16 mouse cellular contexts compared by ENCODE assay signal in the genomic region with DNA sequence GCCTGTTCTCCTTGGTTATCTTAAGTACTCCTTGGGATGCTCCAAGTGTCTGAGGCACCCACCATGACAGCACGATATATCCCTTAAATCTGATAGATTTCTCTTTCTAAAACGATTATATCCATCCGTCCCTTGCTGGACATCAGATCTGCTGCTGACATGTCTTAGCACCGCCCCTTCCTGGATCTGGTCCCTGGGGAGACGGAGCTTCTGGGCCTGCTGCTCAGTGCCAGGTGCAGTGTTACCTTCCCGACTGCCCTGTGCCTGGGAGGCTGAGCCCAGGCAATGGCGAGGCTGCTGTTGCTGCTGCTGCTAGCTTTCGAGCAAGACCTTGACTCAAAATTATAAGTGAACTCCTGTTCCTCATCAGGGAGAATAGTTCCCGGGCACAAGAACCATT.
DNase-seq lines count a peak whose midpoint lies in the region; ATAC-seq and TF ChIP-seq lines count a peak whose summit lies in the region.
"Had no signal": no experiment of that assay in that cellular context is flagged by ENCODE, and none has a peak within 500 bp of the region (broad histone marks: within the 10 kb centered on the region; RNA-seq: fewer than 3 reads in every experiment).

No protein-coding gene starts in this region.

- no peaks in the 10 kb centered on the region; the same call in 1 of the 2 replicates for H3K36me3 ChIP-seq in kidney, adult 2 months (ENCODE audit: control insufficient read depth, insufficient read depth, low read length)
- H3K36me3 ChIP-seq in lung, embryonic 14.5 days (ENCODE audit: insufficient read depth): peaks cover 74% of the 10 kb centered on the region
- peaks cover 33% of the 10 kb centered on the region for H3K36me3 ChIP-seq in stomach, embryonic 14.5 days (ENCODE audit: control insufficient read depth, insufficient read depth, low read length)
- H3K36me3 ChIP-seq: hindbrain, embryonic 13.5 days; midbrain, embryonic 12.5 days had no signal

- H3K27ac ChIP-seq in kidney, adult 2 months (ENCODE audit: insufficient read depth, low read depth, low read length): no peak overlapping the region
- H3K27ac ChIP-seq in lung, embryonic 14.5 days (ENCODE audit: low read depth): peak overlapping the region; percentile 59; the same call in 1 of the 2 replicates
- H3K27ac ChIP-seq in stomach, embryonic 14.5 days (ENCODE audit: low read length): peak overlapping the region; percentile 66; the same call in 1 of the 2 replicates
- H3K27ac ChIP-seq: hindbrain, embryonic 13.5 days; macrophage; midbrain, embryonic 12.5 days had no signal

- no peak overlapping the region for H3K9ac ChIP-seq in lung, embryonic 14.5 days
- H3K9ac ChIP-seq in stomach, embryonic 14.5 days (replicated peaks; ENCODE audit: low read depth, low read length): no peak overlapping the region
- H3K9ac ChIP-seq: forebrain, postnatal 0 days; hindbrain, embryonic 13.5 days; midbrain, embryonic 12.5 days had no signal

- no peaks in the 10 kb centered on the region for H3K9me3 ChIP-seq in lung, embryonic 14.5 days (ENCODE audit: low read depth, low read length)
- H3K9me3 ChIP-seq in stomach, embryonic 14.5 days (ENCODE audit: control insufficient read depth, low read depth, low read length): no peaks in the 10 kb centered on the region
- H3K9me3 ChIP-seq: hindbrain, embryonic 13.5 days; midbrain, embryonic 12.5 days had no signal

- no peak overlapping the region for H3K4me2 ChIP-seq in lung, embryonic 14.5 days
- no peak overlapping the region for H3K4me2 ChIP-seq in stomach, embryonic 14.5 days (replicated peaks; ENCODE audit: low read depth, low read length)
- H3K4me2 ChIP-seq: hindbrain, embryonic 13.5 days; liver, embryonic 11.5 days; midbrain, embryonic 12.5 days had no signal

- ATAC-seq in lung, embryonic 14.5 days (ENCODE audit: insufficient read depth): no peak
- ATAC-seq in stomach, embryonic 14.5 days (ENCODE audit: insufficient number of reproducible peaks, insufficient read depth, low FRiP score, low read depth): no peak

- no peak overlapping the region for H3K4me3 ChIP-seq in kidney, adult 2 months (ENCODE audit: insufficient read depth, low read depth, low read length)
- H3K4me3 ChIP-seq in lung, embryonic 14.5 days (ENCODE audit: low read depth, low read length): no peak overlapping the region
- H3K4me3 ChIP-seq in stomach, embryonic 14.5 days (ENCODE audit: low read depth, low read length): no peak overlapping the region
- H3K4me3 ChIP-seq: hindbrain, embryonic 13.5 days; midbrain, embryonic 12.5 days had no signal

- H3K4me1 ChIP-seq in kidney, adult 2 months (ENCODE audit: control insufficient read depth, insufficient read depth, low read length): peaks cover 21% of the 10 kb centered on the region
- H3K4me1 ChIP-seq in lung, embryonic 14.5 days (ENCODE audit: insufficient read depth): peaks cover 16% of the 10 kb centered on the region
- peaks cover 14% of the 10 kb centered on the region for H3K4me1 ChIP-seq in stomach, embryonic 14.5 days (ENCODE audit: control insufficient read depth, insufficient read depth, low read length)

- TF ChIP-seq POLR2A in kidney, adult 2 months (IDR thresholded peaks at IDR 0.05; ENCODE audit: low read depth, low read length): no peak

- no peaks in the 10 kb centered on the region for H3K27me3 ChIP-seq in kidney, adult 2 months (replicated peaks; ENCODE audit: control insufficient read depth, insufficient read depth, low read length)
- H3K27me3 ChIP-seq in lung, embryonic 14.5 days (ENCODE audit: insufficient read depth, low read length): no peaks in the 10 kb centered on the region
- H3K27me3 ChIP-seq in stomach, embryonic 14.5 days (ENCODE audit: control insufficient read depth, insufficient read depth, low read length): no peaks in the 10 kb centered on the region
- H3K27me3 ChIP-seq: hindbrain, embryonic 13.5 days; midbrain, embryonic 12.5 days had no signal

- 70% methylated on average over 9 of the region's 9 CpGs for WGBS in kidney, adult 2 months
- WGBS in lung, embryonic 14.5 days: 75% methylated on average over 9 of the region's 9 CpGs
- WGBS in stomach, embryonic 14.5 days: 75% methylated on average over 9 of the region's 9 CpGs

- peak; percentile 41 to 50 for DNase-seq in cerebellum, postnatal 10 days
- no peak for DNase-seq in cerebellum, adult 11-12 months
- peak; percentile 37 for DNase-seq in kidney, adult 2 months
- DNase-seq in kidney, adult 18-20 months: no peak
- no peak for DNase-seq in lung, embryonic 14.5 days
- no peak for DNase-seq in lung, postnatal 4 days
- no peak for DNase-seq in adrenal gland, adult 18-20 months (ENCODE audit: low spot score in 2 of 2)
- DNase-seq: adrenal gland, postnatal 25 days; cerebellum, adult 9-10 months; forebrain, postnatal 0 days; thymus, adult 18-20 months had no signal

- TF ChIP-seq CTCF in kidney, adult 2 months (conservative IDR thresholded peaks at IDR 0.05; ENCODE audit: insufficient read depth, insufficient read length, low read depth, low read length): no peak
- no peak for TF ChIP-seq CTCF in lung, embryonic 14.5 days (IDR thresholded peaks at IDR 0.05; ENCODE audit: low read depth)

Comparison
In these comparisons a context has a peak if more than half of its experiments do, and no peak if none do; other contexts are left out.
1. DNase-seq: peak in cerebellum, postnatal 10 days (2 of 2) and kidney, adult 2 months (single experiment); none in cerebellum, adult 11-12 months (single experiment), kidney, adult 18-20 months (single experiment), lung, embryonic 14.5 days (single experiment), lung, postnatal 4 days (0 of 2) and adrenal gland, adult 18-20 months (0 of 2).